Mouse (Mus musculus) B cell, adult (primary cell): Measurements from ENCODE around the gene Ryr3. TPM values are rescaled to one million over a fixed set of nuclear protein-coding genes. Genes with fewer than 3 reads are reported as not detected.

Experiments used
- total RNA-seq: library from RNA; stranded (reverse); gene quantifications from 4 replicates; pipeline ENCODE4 v1.2.4, GENCODE M21; 2023; ENCODE audit not compliant: inconsistent age

The Ryr3 gene
- total RNA-seq = not detected in 4 replicates

GRCm38 (mm10) chr2:113216746-113217461, at the start of gene Ryr3:
Gene Ryr3, minus strand, starts transcription at chr2:113217096.

Other genes with a start within 250 kb of the Ryr3 start
- gene Tmco5b, start 68.6 kb upstream of the Ryr3 start, total RNA-seq = not detected in 4 replicates
- 17.8 to 24.3 TPM (median 21.8 TPM) in 4 replicates for gene Fmn1, start 110.6 kb upstream of the Ryr3 start, total RNA-seq